Mouse (Mus musculus): ENCODE data around the gene Dda1. TPM values are rescaled to one million over a fixed set of nuclear protein-coding genes. Genes with fewer than 3 reads are reported as not detected.
A peak's percentile ranks its signal among the peaks of the same experiment; 100 is the strongest.

Gene Dda1
- total and polyA plus RNA-seq, 2 experiments from 2014 or later = 184 to 283 TPM

GRCm38 (mm10) chr8:71483932-71484331 lies 14.9 kb downstream of the Dda1 start:
- Histone ChIP-seq H3K4me1 (ENCODE audit: insufficient read depth) (peaks cover 5% of the 10 kb centered on the region; the same call in 1 of the 2 replicates), H3K36me3 (ENCODE audit: insufficient read depth) (peaks cover 43% of the 10 kb centered on the region), H3K4me2 (ENCODE audit: low read depth) (no peak overlapping the region), H3K27me3 (ENCODE audit: insufficient read depth, low read length) (no peaks in the 10 kb centered on the region), H3K4me3 (ENCODE audit: low read depth, low read length) (no peak overlapping the region), H3K9ac (no peak overlapping the region), H3K27ac (ENCODE audit: low read depth, low read length) (no peak overlapping the region), H3K9me3 (ENCODE audit: low read length) (no peaks in the 10 kb centered on the region)
- 53% methylated on average over 8 of the region's 8 CpGs for WGBS
- 0 out of 2 replicates have a peak, but pooled peaks have one; percentile 1 for ATAC-seq
- DNase-seq = no peak
- TF ChIP-seq CTCF (IDR thresholded peaks at IDR 0.05; ENCODE audit: low read depth) = no peak

GRCm38 (mm10) chr8:71484736-71485135 lies 15.7 kb downstream of the Dda1 start:
- TF ChIP-seq CTCF (IDR thresholded peaks at IDR 0.05; ENCODE audit: low read depth) = no peak
- Histone ChIP-seq H3K9ac (peak overlapping the region; percentile 98), H3K4me1 (ENCODE audit: insufficient read depth) (peaks cover 5% of the 10 kb centered on the region; the same call in 1 of the 2 replicates)

GRCm38 (mm10) chr8:71485142-71486135 lies 16.4 kb downstream of the Dda1 start, which contains the start of gene Ano8:
Ano8 (minus strand) TSS chr8:71485963.
- Histone ChIP-seq H3K27ac (ENCODE audit: low read depth, low read length) (peak within 1 kb of the TSS; percentile 85), H3K9ac (peak within 1 kb of the TSS; percentile 98), H3K27me3 (ENCODE audit: insufficient read depth, low read length) (no peaks in the 10 kb centered on the region), H3K4me2 (ENCODE audit: low read depth) (peak within 1 kb of the TSS; percentile 60), H3K4me3 (ENCODE audit: low read depth, low read length) (peak within 1 kb of the TSS; percentile 79), H3K9me3 (ENCODE audit: low read length) (no peaks in the 10 kb centered on the region), H3K4me1 (ENCODE audit: insufficient read depth) (peaks cover 5% of the 10 kb centered on the region; the same call in 1 of the 2 replicates), H3K36me3 (ENCODE audit: insufficient read depth) (peaks cover 28% of the 10 kb centered on the region)
- no peak for TF ChIP-seq CTCF (IDR thresholded peaks at IDR 0.05; ENCODE audit: low read depth)
- DNase-seq (peak; percentile 92), ATAC-seq (peak; percentile 87)
- 5% methylated on average over 54 of the region's 58 CpGs for WGBS

More at GRCm38 (mm10) chr8:71484736-71485135, 15.7 kb downstream of the Dda1 start:
- Histone ChIP-seq H3K4me2 (ENCODE audit: low read depth) (peak overlapping the region; percentile 60), H3K27me3 (ENCODE audit: insufficient read depth, low read length) (no peaks in the 10 kb centered on the region), H3K36me3 (ENCODE audit: insufficient read depth) (peaks cover 35% of the 10 kb centered on the region), H3K27ac (ENCODE audit: low read depth, low read length) (no peak overlapping the region), H3K9me3 (ENCODE audit: low read length) (no peaks in the 10 kb centered on the region), H3K4me3 (ENCODE audit: low read depth, low read length) (peak overlapping the region; percentile 79)
- 93% methylated on average over 19 of the region's 19 CpGs for WGBS
- ATAC-seq = no peak
- DNase-seq = no peak

GRCm38 (mm10) chr8:71486136-71486529 lies 17.1 kb downstream of the Dda1 start:
- no peak for DNase-seq
- H3K9me3 ChIP-seq (ENCODE audit: low read length) = no peaks in the 10 kb centered on the region
- no peaks in the 10 kb centered on the region for H3K27me3 ChIP-seq (ENCODE audit: insufficient read depth, low read length)
- H3K27ac ChIP-seq (ENCODE audit: low read depth, low read length) = no peak overlapping the region; the same call in 1 of the 2 replicates
- no peak for ATAC-seq
- H3K4me3 ChIP-seq (ENCODE audit: low read depth, low read length) = peak overlapping the region; percentile 79
- peaks cover 21% of the 10 kb centered on the region for H3K36me3 ChIP-seq (ENCODE audit: insufficient read depth)
- H3K4me1 ChIP-seq (ENCODE audit: insufficient read depth) = peaks cover 5% of the 10 kb centered on the region; the same call in 1 of the 2 replicates
- 9% methylated on average over 7 of the region's 7 CpGs for WGBS
- H3K4me2 ChIP-seq (ENCODE audit: low read depth) = peak overlapping the region; percentile 60
- H3K9ac ChIP-seq = peak overlapping the region; percentile 98; the same call in 1 of the 2 replicates
- no peak for TF ChIP-seq CTCF (IDR thresholded peaks at IDR 0.05; ENCODE audit: low read depth)

- DNase-seq (peak; percentile 75), ATAC-seq (peak; percentile 38)
- Histone ChIP-seq H3K4me1 (ENCODE audit: insufficient read depth) (peaks cover 5% of the 10 kb centered on the region; the same call in 1 of the 2 replicates), H3K27ac (ENCODE audit: low read depth, low read length) (peak within 1 kb of the TSS; percentile 57; the same call in 1 of the 2 replicates), H3K4me3 (ENCODE audit: low read depth, low read length) (peak within 1 kb of the TSS; percentile 65), H3K36me3 (ENCODE audit: insufficient read depth) (peaks cover 21% of the 10 kb centered on the region), H3K27me3 (ENCODE audit: insufficient read depth, low read length) (no peaks in the 10 kb centered on the region), H3K4me2 (ENCODE audit: low read depth) (peak within 1 kb of the TSS; percentile 100), H3K9ac (peak within 1 kb of the TSS; percentile 47), H3K9me3 (ENCODE audit: low read length) (no peaks in the 10 kb centered on the region)
- TF ChIP-seq CTCF (IDR thresholded peaks at IDR 0.05; ENCODE audit: low read depth) = no peak
- under 1% methylated on average over 33 of the region's 33 CpGs for WGBS
Measured at GRCm38 (mm10) chr8:71487691-71488445, 18.9 kb downstream of the Dda1 start, which contains the start of gene Gtpbp3. Gtpbp3 (plus strand) TSS chr8:71488103.

- peak overlapping the region; percentile 65 for H3K4me3 ChIP-seq (ENCODE audit: low read depth, low read length)
- peak; percentile 32 for TF ChIP-seq CTCF (IDR thresholded peaks at IDR 0.05; ENCODE audit: low read depth)
- peaks cover 25% of the 10 kb centered on the region for H3K36me3 ChIP-seq (ENCODE audit: insufficient read depth)
- H3K9ac ChIP-seq = peak overlapping the region; percentile 47
- 1% methylated on average over 22 of the region's 22 CpGs for WGBS
- H3K27ac ChIP-seq (ENCODE audit: low read depth, low read length) = no peak overlapping the region
- H3K27me3 ChIP-seq (ENCODE audit: insufficient read depth, low read length) = no peaks in the 10 kb centered on the region
- DNase-seq = peak; percentile 95
- ATAC-seq = peak; percentile 90
- H3K9me3 ChIP-seq (ENCODE audit: low read length) = no peaks in the 10 kb centered on the region
- H3K4me1 ChIP-seq (ENCODE audit: insufficient read depth) = peaks cover 5% of the 10 kb centered on the region; the same call in 1 of the 2 replicates
- peak overlapping the region; percentile 100 for H3K4me2 ChIP-seq (ENCODE audit: low read depth)
Measured at GRCm38 (mm10) chr8:71488454-71488853, 19.5 kb downstream of the Dda1 start.
